In genomic region chr11:11851957-11852505, GRCm38 (mm10) we compare ENCODE assay signal across 17 mouse cellular contexts. TPM values are rescaled to one million over a fixed set of nuclear protein-coding genes. Genes with fewer than 3 reads are reported as not detected.
DNase-seq lines count a peak whose midpoint lies in the region; ATAC-seq and TF ChIP-seq lines count a peak whose summit lies in the region.
"Had no signal": no experiment of that assay in that cellular context is flagged by ENCODE, and none has a peak within 500 bp of the region (broad histone marks: within the 10 kb centered on the region; RNA-seq: fewer than 3 reads in every experiment).

No protein-coding gene starts in this region.

- no peaks in the 10 kb centered on the region for H3K27me3 ChIP-seq in hindbrain, embryonic 11.5 days (ENCODE audit: control insufficient read depth, insufficient read depth, low read length)
- no peaks in the 10 kb centered on the region for H3K27me3 ChIP-seq in hindbrain, postnatal 0 days (ENCODE audit: insufficient read depth, low read length)
- H3K27me3 ChIP-seq in neural tube, embryonic 13.5 days, result no peaks in the 10 kb centered on the region
- no peaks in the 10 kb centered on the region for H3K27me3 ChIP-seq in intestine, embryonic 16.5 days (replicated peaks; ENCODE audit: control insufficient read depth, insufficient read depth, low read length)
- H3K27me3 ChIP-seq: neural tube, embryonic 15.5 days had no signal

- 77% methylated on average over 6 of the region's 6 CpGs for WGBS in hindbrain, embryonic 11.5 days
- 70% methylated on average over 6 of the region's 6 CpGs for WGBS in hindbrain, postnatal 0 days
- WGBS in neural tube, embryonic 13.5 days, result 52% methylated on average over 6 of the region's 6 CpGs
- WGBS in intestine, embryonic 16.5 days, result 53% methylated on average over 6 of the region's 6 CpGs

- ATAC-seq in hindbrain, embryonic 11.5 days (ENCODE audit: low FRiP score), result no peak
- no peak for ATAC-seq in hindbrain, postnatal 0 days
- no peak for ATAC-seq in neural tube, embryonic 13.5 days (ENCODE audit: low read depth)
- no peak for ATAC-seq in intestine, embryonic 16.5 days
- ATAC-seq: forebrain, embryonic 14.5 days; inflammation-experienced regulatory T-cells, adult 6 months had no signal

- H3K4me1 ChIP-seq in hindbrain, embryonic 11.5 days (replicated peaks; ENCODE audit: control insufficient read depth, insufficient read depth, low read length), result peaks cover 11% of the 10 kb centered on the region; the same call in 1 of the 2 replicates
- peaks cover 4% of the 10 kb centered on the region; the same call in 1 of the 2 replicates for H3K4me1 ChIP-seq in hindbrain, postnatal 0 days (ENCODE audit: insufficient read depth, low read length)
- peaks cover 43% of the 10 kb centered on the region for H3K4me1 ChIP-seq in neural tube, embryonic 13.5 days (replicated peaks)
- H3K4me1 ChIP-seq in intestine, embryonic 16.5 days (ENCODE audit: control insufficient read depth, insufficient read depth, low read length), result peaks cover 32% of the 10 kb centered on the region

- no peaks in the 10 kb centered on the region for H3K9me3 ChIP-seq in hindbrain, embryonic 11.5 days (ENCODE audit: control insufficient read depth, low read length)
- H3K9me3 ChIP-seq in hindbrain, postnatal 0 days (ENCODE audit: low read length), result no peaks in the 10 kb centered on the region
- 0 out of 2 replicates have a peak, but pooled peaks cover 3% of the 10 kb centered on the region for H3K9me3 ChIP-seq in neural tube, embryonic 13.5 days
- no peaks in the 10 kb centered on the region for H3K9me3 ChIP-seq in intestine, embryonic 16.5 days (ENCODE audit: control insufficient read depth, low read length)
- H3K9me3 ChIP-seq: neural tube, embryonic 15.5 days had no signal

- H3K36me3 ChIP-seq in hindbrain, embryonic 11.5 days (ENCODE audit: control insufficient read depth, insufficient read depth, low read length), result no peaks in the 10 kb centered on the region
- no peaks in the 10 kb centered on the region for H3K36me3 ChIP-seq in hindbrain, postnatal 0 days (ENCODE audit: insufficient read depth, low read length)
- H3K36me3 ChIP-seq in neural tube, embryonic 13.5 days, result no peaks in the 10 kb centered on the region
- H3K36me3 ChIP-seq in intestine, embryonic 16.5 days (ENCODE audit: control insufficient read depth, insufficient read depth, low read length), result 0 out of 2 replicates have a peak, but pooled peaks cover 4% of the 10 kb centered on the region
- H3K36me3 ChIP-seq: G1E; neural tube, embryonic 15.5 days had no signal

- no peak overlapping the region for H3K4me2 ChIP-seq in hindbrain, embryonic 11.5 days (replicated peaks; ENCODE audit: low read depth, low read length)
- H3K4me2 ChIP-seq in hindbrain, postnatal 0 days (ENCODE audit: low read depth, low read length), result no peak overlapping the region
- H3K4me2 ChIP-seq in neural tube, embryonic 13.5 days, result no peak overlapping the region
- no peak overlapping the region for H3K4me2 ChIP-seq in intestine, embryonic 16.5 days (ENCODE audit: low read depth, low read length)
- H3K4me2 ChIP-seq: heart, embryonic 11.5 days; neural tube, embryonic 15.5 days had no signal

- peak overlapping the region; percentile 47; the same call in 1 of the 2 replicates for H3K27ac ChIP-seq in hindbrain, embryonic 11.5 days (ENCODE audit: low read depth, low read length)
- no peak overlapping the region for H3K27ac ChIP-seq in hindbrain, postnatal 0 days
- H3K27ac ChIP-seq in neural tube, embryonic 13.5 days (replicated peaks), result peak overlapping the region; percentile 28; the same call in 1 of the 2 replicates
- peak overlapping the region; percentile 66; the same call in 1 of the 2 replicates for H3K27ac ChIP-seq in intestine, embryonic 16.5 days (ENCODE audit: low read length)
- H3K27ac ChIP-seq: neural tube, embryonic 15.5 days had no signal

- no peak for TF ChIP-seq CTCF in hindbrain, postnatal 0 days (IDR thresholded peaks at IDR 0.05; ENCODE audit: low read depth)

- H3K9ac ChIP-seq in hindbrain, embryonic 11.5 days (ENCODE audit: low read depth, low read length), result no peak overlapping the region
- no peak overlapping the region for H3K9ac ChIP-seq in hindbrain, postnatal 0 days (replicated peaks; ENCODE audit: low read length)
- no peak overlapping the region for H3K9ac ChIP-seq in neural tube, embryonic 13.5 days
- H3K9ac ChIP-seq in intestine, embryonic 16.5 days (ENCODE audit: low read depth, low read length), result no peak overlapping the region
- H3K9ac ChIP-seq: neural tube, embryonic 15.5 days had no signal

- no peak overlapping the region for H3K4me3 ChIP-seq in hindbrain, embryonic 11.5 days (ENCODE audit: low read depth, low read length)
- H3K4me3 ChIP-seq in hindbrain, postnatal 0 days (ENCODE audit: low read length), result no peak overlapping the region
- H3K4me3 ChIP-seq in neural tube, embryonic 13.5 days, result no peak overlapping the region
- H3K4me3 ChIP-seq in intestine, embryonic 16.5 days (ENCODE audit: low read length), result no peak overlapping the region
- H3K4me3 ChIP-seq: neural tube, embryonic 15.5 days had no signal

- DNase-seq in hindbrain, embryonic 11.5 days (ENCODE audit: low spot score), result no peak
- no peak for DNase-seq in hindbrain, postnatal 0 days (ENCODE audit: low spot score)
- no peak for DNase-seq in neural tube, embryonic 10.5 days (ENCODE audit: extremely low spot score, low spot score)
- no peak for DNase-seq in cerebellum, postnatal 4 days (ENCODE audit: low spot score in 2 of 2)
- DNase-seq in testis, postnatal 10 days (ENCODE audit: low spot score), result no peak
- DNase-seq: adrenal gland, postnatal 10 days; cerebellum, postnatal 14 days; gastrocnemius, postnatal 10 days; kidney, postnatal 36 days; lung, postnatal 36 days had no signal

RNA-seq across cellular contexts. Expression of gene Fignl1, which starts 43.3 kb away (rescaled TPM):
- polyA plus RNA-seq in hindbrain, embryonic 11.5 days (2014; fragmentation: Nextera tagmentation; extraction: Ambion mirVana), result 66.4 and 73.5 TPM in 2 replicates
- total RNA-seq in hindbrain, postnatal 0 days (2014; rRNA removed), result 10.7 and 11.3 TPM in 2 replicates
- 7.0 and 8.8 TPM in 2 replicates for polyA plus RNA-seq in hindbrain, postnatal 0 days (2015; fragmentation: Nextera tagmentation; extraction: Ambion mirVana)
- 13.5 and 15.5 TPM in 2 replicates for polyA plus RNA-seq in neural tube, embryonic 13.5 days (2015; fragmentation: Nextera tagmentation; extraction: Ambion mirVana)
- polyA plus RNA-seq in intestine, embryonic 16.5 days (2015; fragmentation: Nextera tagmentation; extraction: Ambion mirVana), result 38.1 and 40.4 TPM in 2 replicates

RNA-seq across cellular contexts. Expression of gene Ddc, which starts 45.9 kb away (rescaled TPM):
- 8.3 and 14.3 TPM in 2 replicates for polyA plus RNA-seq in hindbrain, embryonic 11.5 days (2014; fragmentation: Nextera tagmentation; extraction: Ambion mirVana)
- total RNA-seq in hindbrain, postnatal 0 days (2014; rRNA removed), result 11.4 and 13.7 TPM in 2 replicates
- 15.4 and 20.5 TPM in 2 replicates for polyA plus RNA-seq in hindbrain, postnatal 0 days (2015; fragmentation: Nextera tagmentation; extraction: Ambion mirVana)
- 3.3 and 6.5 TPM in 2 replicates for polyA plus RNA-seq in neural tube, embryonic 13.5 days (2015; fragmentation: Nextera tagmentation; extraction: Ambion mirVana)
- 44.0 and 44.7 TPM in 2 replicates for polyA plus RNA-seq in intestine, embryonic 16.5 days (2015; fragmentation: Nextera tagmentation; extraction: Ambion mirVana)
